Mouse (Mus musculus): ENCODE measurements at regions not wholly inside any gene's neighbourhood (a gene's known extent, or its start where the extent isn't known, plus 50 kb on each side); places are given as distances from the start of the nearest gene placed in this dataset. TPM values are rescaled to one million over a fixed set of nuclear protein-coding genes. Genes with fewer than 3 reads are reported as not detected.

Small RNAs in the stretch of these regions (microRNA-seq; reads per million reads assigned to microRNA genes)
- gene Gm24275: not detected

All from hindbrain, embryonic 15.5 days (tissue).